8 mouse cellular contexts compared by ENCODE assay signal in genomic region chr8:11632406-11632805, GRCm38 (mm10). TPM values are rescaled to one million over a fixed set of nuclear protein-coding genes. Genes with fewer than 3 reads are reported as not detected.
A peak's percentile ranks its signal among the peaks of the same experiment; 100 is the strongest.
DNase-seq lines count a peak whose midpoint lies in the region; ATAC-seq and TF ChIP-seq lines count a peak whose summit lies in the region.

No protein-coding gene starts in this region.

- H3K27ac ChIP-seq in heart, embryonic 10.5 days = no peak overlapping the region
- H3K27ac ChIP-seq in kidney, postnatal 0 days = 0 out of 2 replicates have a peak overlapping the region, but pooled peaks have one; percentile 64
- H3K27ac ChIP-seq in midbrain, postnatal 0 days (ENCODE audit: low read depth, low read length) = no peak overlapping the region

- no peaks in the 10 kb centered on the region for H3K27me3 ChIP-seq in heart, embryonic 10.5 days (ENCODE audit: insufficient read depth, poor library complexity, severe bottlenecking)
- no peaks in the 10 kb centered on the region for H3K27me3 ChIP-seq in kidney, postnatal 0 days (ENCODE audit: insufficient read depth, low read length)
- no peaks in the 10 kb centered on the region for H3K27me3 ChIP-seq in midbrain, postnatal 0 days (ENCODE audit: insufficient read depth, low read length)

- no peak for ATAC-seq in kidney, postnatal 0 days (replicated peaks; ENCODE audit: low FRiP score, low read depth)
- no peak for ATAC-seq in midbrain, postnatal 0 days (ENCODE audit: low FRiP score)
- no peak for ATAC-seq in activated CD4-positive, CD25-positive, alpha-beta regulatory T cell, adult 4 months

- H3K4me2 ChIP-seq in kidney, postnatal 0 days (ENCODE audit: low read length) = peak overlapping the region; percentile 93; the same call in 1 of the 2 replicates
- H3K4me2 ChIP-seq in midbrain, postnatal 0 days (ENCODE audit: low read depth, low read length, poor library complexity, severe bottlenecking) = no peak overlapping the region

- H3K4me3 ChIP-seq in heart, embryonic 10.5 days = 0 out of 2 replicates have a peak overlapping the region, but pooled peaks have one; percentile 6
- H3K4me3 ChIP-seq in kidney, postnatal 0 days (replicated peaks; ENCODE audit: low read depth, low read length) = no peak overlapping the region
- no peak overlapping the region for H3K4me3 ChIP-seq in midbrain, postnatal 0 days (ENCODE audit: low read depth, low read length)

- no peak for TF ChIP-seq CTCF in kidney, postnatal 0 days (IDR thresholded peaks at IDR 0.05; ENCODE audit: low read depth)
- no peak for TF ChIP-seq CTCF in midbrain, postnatal 0 days (IDR thresholded peaks at IDR 0.05)

- peak; percentile 33 for DNase-seq in cerebellum, adult 11-12 months
- no peak for DNase-seq in cerebellum, adult 11 months
- DNase-seq in adrenal gland, adult 18-20 months (ENCODE audit: low spot score in 2 of 2) = peak; percentile 71 to 76
- no peak for DNase-seq in heart, embryonic 10.5 days (ENCODE audit: low spot score)
- DNase-seq in kidney, postnatal 0 days (ENCODE audit: low spot score) = peak; percentile 57
- DNase-seq in midbrain, postnatal 0 days (ENCODE audit: low spot score) = peak; percentile 31
- no peak for DNase-seq in layer of hippocampus, postnatal 25 days (ENCODE audit: extremely low spot score in 1 of 2, low spot score in 1 of 2)

- H3K9me3 ChIP-seq in heart, embryonic 10.5 days = no peaks in the 10 kb centered on the region
- H3K9me3 ChIP-seq in kidney, postnatal 0 days (replicated peaks; ENCODE audit: low read length) = no peaks in the 10 kb centered on the region
- H3K9me3 ChIP-seq in midbrain, postnatal 0 days (ENCODE audit: low read length) = no peaks in the 10 kb centered on the region

- 19% methylated on average over 2 of the region's 2 CpGs for WGBS in heart, embryonic 10.5 days
- WGBS in kidney, postnatal 0 days = 17% methylated on average over 2 of the region's 2 CpGs
- whole genome bisulfite sequencing in midbrain, postnatal 0 days = 40% methylated on average over 2 of the region's 2 CpGs

- peaks cover 50% of the 10 kb centered on the region for H3K36me3 ChIP-seq in heart, embryonic 10.5 days
- H3K36me3 ChIP-seq in kidney, postnatal 0 days (ENCODE audit: insufficient read depth, low read length) = peaks cover 24% of the 10 kb centered on the region
- H3K36me3 ChIP-seq in midbrain, postnatal 0 days (ENCODE audit: insufficient read depth, low read length) = peaks cover 25% of the 10 kb centered on the region

- peaks cover 44% of the 10 kb centered on the region for H3K4me1 ChIP-seq in heart, embryonic 10.5 days
- H3K4me1 ChIP-seq in kidney, postnatal 0 days (replicated peaks; ENCODE audit: insufficient read depth, low read length) = peaks cover 14% of the 10 kb centered on the region
- peaks cover 14% of the 10 kb centered on the region; the same call in 1 of the 2 replicates for H3K4me1 ChIP-seq in midbrain, postnatal 0 days (ENCODE audit: insufficient read depth, low read length)

- no peak overlapping the region for H3K9ac ChIP-seq in kidney, postnatal 0 days (ENCODE audit: low read depth, low read length)
- H3K9ac ChIP-seq in midbrain, postnatal 0 days (replicated peaks; ENCODE audit: low read length, poor library complexity, severe bottlenecking) = no peak overlapping the region

RNA-seq across cellular contexts. Expression of gene Ankrd10, which starts 3.2 kb away (rescaled TPM):
- total RNA-seq in adrenal gland, adult 18-20 months (2021) = 10 to 100 TPM; 39.5 to 46.3 TPM
- polyA plus RNA-seq in heart, embryonic 10.5 days (2016; fragmentation: Nextera tagmentation; extraction: Ambion mirVana) = 69.4 and 91.2 TPM in 2 replicates
- 67.2 and 70.6 TPM in 2 replicates for polyA plus RNA-seq in kidney, postnatal 0 days (2015; fragmentation: Nextera tagmentation; extraction: Ambion mirVana)
- total RNA-seq in midbrain, postnatal 0 days (2014; rRNA removed) = 126 and 127 TPM in 2 replicates
- 75.1 and 86.0 TPM in 2 replicates for polyA plus RNA-seq in midbrain, postnatal 0 days (2015; fragmentation: Nextera tagmentation; extraction: Ambion mirVana)
- 10 to 100 TPM; 51.8 to 54.2 TPM for polyA plus RNA-seq in activated CD4-positive, CD25-positive, alpha-beta regulatory T cell, adult 4 months (2017; shearing (Covaris generic))
- total RNA-seq in layer of hippocampus, postnatal 25 days (2021) = 10 to 100 TPM; 55.3 to 67.2 TPM

Comparison
In these comparisons a context has a peak if more than half of its experiments do, and no peak if none do; other contexts are left out.
1. DNase-seq: peak in cerebellum, adult 11-12 months (single experiment), adrenal gland, adult 18-20 months (2 of 2), kidney, postnatal 0 days (single experiment) and midbrain, postnatal 0 days (single experiment); none in cerebellum, adult 11 months (single experiment), heart, embryonic 10.5 days (single experiment) and layer of hippocampus, postnatal 25 days (0 of 2).